In genomic region chr17:43257699-43258098, GRCm38 (mm10) we compare ENCODE assay signal across 10 mouse cellular contexts. TPM values are rescaled to one million over a fixed set of nuclear protein-coding genes. Genes with fewer than 3 reads are reported as not detected.
A peak's percentile ranks its signal among the peaks of the same experiment; 100 is the strongest.
DNase-seq lines count a peak whose midpoint lies in the region; ATAC-seq and TF ChIP-seq lines count a peak whose summit lies in the region.
"Had no signal": no experiment of that assay in that cellular context is flagged by ENCODE, and none has a peak within 500 bp of the region (broad histone marks: within the 10 kb centered on the region; RNA-seq: fewer than 3 reads in every experiment).

No protein-coding gene starts in this region.

- no peaks in the 10 kb centered on the region for H3K36me3 ChIP-seq in heart, postnatal 0 days (replicated peaks; ENCODE audit: control insufficient read depth, insufficient read depth, low read length)
- H3K36me3 ChIP-seq in stomach, postnatal 0 days (ENCODE audit: control insufficient read depth, insufficient read depth, low read length), result no peaks in the 10 kb centered on the region
- H3K36me3 ChIP-seq: limb, embryonic 15.5 days had no signal

- WGBS in heart, postnatal 0 days, result 62% methylated on average over 1 of the region's 1 CpGs
- 90% methylated on average over 1 of the region's 1 CpGs for WGBS in stomach, postnatal 0 days

- no peak overlapping the region for H3K4me3 ChIP-seq in heart, postnatal 0 days (ENCODE audit: low read depth, low read length)
- H3K4me3 ChIP-seq in stomach, postnatal 0 days (ENCODE audit: low read depth, low read length), result no peak overlapping the region
- H3K4me3 ChIP-seq: layer of hippocampus, adult 2 months; limb, embryonic 15.5 days had no signal

- no peak for TF ChIP-seq EP300 in heart, postnatal 0 days (IDR thresholded peaks at IDR 0.05; ENCODE audit: low read depth)
- no peak for TF ChIP-seq EP300 in stomach, postnatal 0 days (optimal IDR thresholded peaks at IDR 0.05)

- H3K4me2 ChIP-seq in heart, postnatal 0 days (ENCODE audit: low read depth, low read length), result no peak overlapping the region
- no peak overlapping the region for H3K4me2 ChIP-seq in stomach, postnatal 0 days (replicated peaks; ENCODE audit: low read depth)
- H3K4me2 ChIP-seq: limb, embryonic 15.5 days had no signal

- ATAC-seq in heart, postnatal 0 days (ENCODE audit: insufficient read depth, low read depth), result peak; percentile 43
- ATAC-seq in stomach, postnatal 0 days (ENCODE audit: low FRiP score, low TSS enrichment), result peak; percentile 38; the same call in 1 of the 2 replicates

- no peaks in the 10 kb centered on the region for H3K9me3 ChIP-seq in heart, postnatal 0 days (replicated peaks; ENCODE audit: control insufficient read depth, low read length)
- H3K9me3 ChIP-seq in stomach, postnatal 0 days (ENCODE audit: control insufficient read depth, low read length), result no peaks in the 10 kb centered on the region

- H3K4me1 ChIP-seq in heart, postnatal 0 days (ENCODE audit: control insufficient read depth, insufficient read depth), result peaks cover 14% of the 10 kb centered on the region
- no peaks in the 10 kb centered on the region for H3K4me1 ChIP-seq in stomach, postnatal 0 days (replicated peaks; ENCODE audit: control insufficient read depth, insufficient read depth)

- H3K27me3 ChIP-seq in heart, postnatal 0 days (ENCODE audit: control insufficient read depth, insufficient read depth, low read length), result no peaks in the 10 kb centered on the region
- no peaks in the 10 kb centered on the region for H3K27me3 ChIP-seq in stomach, postnatal 0 days (ENCODE audit: control insufficient read depth, insufficient read depth, low read length)
- H3K27me3 ChIP-seq: limb, embryonic 15.5 days had no signal

- no peak for DNase-seq in heart, postnatal 0 days (ENCODE audit: low spot score)
- no peak for DNase-seq in heart, postnatal 36 days
- DNase-seq in right cerebral cortex, postnatal 10 days (ENCODE audit: low spot score in 2 of 2), result peak; percentile 40 to 53
- no peak for DNase-seq in right cerebral cortex, adult 2 months (ENCODE audit: low spot score in 2 of 2)
- DNase-seq in cerebellum, adult 9-11 months, result peak; percentile 85
- no peak for DNase-seq in stomach, postnatal 0 days (ENCODE audit: low spot score)
- no peak for DNase-seq in yolk sac, embryonic 10.5 days (ENCODE audit: low spot score)
- DNase-seq: thymus, adult 2 months had no signal

- no peak for TF ChIP-seq CTCF in heart, postnatal 0 days (IDR thresholded peaks at IDR 0.05; ENCODE audit: low read depth)
- no peak for TF ChIP-seq CTCF in stomach, postnatal 0 days (IDR thresholded peaks at IDR 0.05; ENCODE audit: low read depth)

- intact Hi-C loops in heart, postnatal 36 days (cut with DNase I), result no loop called here

- 0 out of 2 replicates have a peak overlapping the region, but pooled peaks have one; percentile 13 for H3K27ac ChIP-seq in heart, postnatal 0 days (ENCODE audit: low read depth)
- H3K27ac ChIP-seq in stomach, postnatal 0 days (replicated peaks), result no peak overlapping the region
- H3K27ac ChIP-seq: layer of hippocampus, adult 2 months; limb, embryonic 15.5 days had no signal

- H3K9ac ChIP-seq in heart, postnatal 0 days (replicated peaks; ENCODE audit: low read depth, low read length), result no peak overlapping the region
- no peak overlapping the region for H3K9ac ChIP-seq in stomach, postnatal 0 days (ENCODE audit: low read length)
- H3K9ac ChIP-seq: limb, embryonic 15.5 days had no signal

RNA-seq across cellular contexts. Expression of gene Adgrf1, which starts 12.4 kb away (rescaled TPM):
- not detected in 2 replicates for total RNA-seq in heart, postnatal 0 days (2014; rRNA removed; ENCODE audit: low replicate concordance)
- polyA plus RNA-seq in heart, postnatal 0 days (2015; fragmentation: Nextera tagmentation; extraction: Ambion mirVana), result not detected in 2 replicates
- not detected for total RNA-seq in heart, postnatal 36 days (2021)
- polyA plus RNA-seq in stomach, postnatal 0 days (2015; fragmentation: Nextera tagmentation; extraction: Ambion mirVana), result 0.17 and 0.29 TPM in 2 replicates
- total RNA-seq: layer of hippocampus, adult 2 months had no signal
- polyA plus RNA-seq: limb, embryonic 15.5 days had no signal

Comparison
In these comparisons a context has a peak if more than half of its experiments do, and no peak if none do; other contexts are left out.
1. DNase-seq: peak in right cerebral cortex, postnatal 10 days (2 of 2) and cerebellum, adult 9-11 months (single experiment); none in heart, postnatal 0 days (single experiment), heart, postnatal 36 days (0 of 2), right cerebral cortex, adult 2 months (0 of 2), stomach, postnatal 0 days (single experiment) and yolk sac, embryonic 10.5 days (single experiment).